Mouse (Mus musculus) C2C12 (cell line): ENCODE measurements around the gene Ly86. TPM values are rescaled to one million over a fixed set of nuclear protein-coding genes. Genes with fewer than 3 reads are reported as not detected.

Experiments
- H3K27me3 ChIP-seq: one replicate; pipeline ENCODE4 v1.6.1; 2011; ENCODE audit not compliant: control insufficient read depth, insufficient read depth, insufficient read length
- H3K36me3 ChIP-seq: one replicate; pipeline ENCODE4 v1.6.1; 2011; ENCODE audit not compliant: control insufficient read depth, insufficient read depth
- H3K4me3 ChIP-seq: one replicate; pipeline ENCODE4 v1.5.1; 2011; ENCODE audit warnings: mild to moderate bottlenecking, control low read depth; ENCODE audit not compliant: poor library complexity, insufficient read depth, severe bottlenecking
- H3K79me2 ChIP-seq: one replicate; pipeline ENCODE4 v1.6.1; 2011; ENCODE audit not compliant: control insufficient read depth, insufficient read depth
- H3K79me3 ChIP-seq: one replicate; pipeline ENCODE4 v1.6.1; 2011; ENCODE audit warnings: low read depth, control low read depth
- H3ac ChIP-seq: one replicate; pipeline ENCODE3; 2011; ENCODE audit warnings: low read depth; ENCODE audit not compliant: control insufficient read depth, insufficient read length
- CEBPB ChIP-seq: IDR thresholded peaks from one replicate; pipeline ENCODE4 v1.6.1; 2011; ENCODE audit warnings: low read depth, mild to moderate bottlenecking, control low read depth, moderate library complexity
- CTCF ChIP-seq: IDR thresholded peaks from one replicate; pipeline ENCODE4 v1.5.1; 2011; ENCODE audit not compliant: control insufficient read depth, insufficient read depth, insufficient read length
- FOSL1 ChIP-seq: IDR thresholded peaks from one replicate; pipeline ENCODE4 v1.8.0; 2011; ENCODE audit warnings: mild to moderate bottlenecking, low read length; ENCODE audit not compliant: poor library complexity, insufficient read depth, severe bottlenecking
- MAX ChIP-seq: IDR thresholded peaks from one replicate; pipeline ENCODE4 v1.6.1; 2011; ENCODE audit warnings: mild to moderate bottlenecking, control low read depth
- MYOD1 ChIP-seq: IDR thresholded peaks from one replicate; pipeline ENCODE4 v1.6.1; 2011; ENCODE audit warnings: low read depth; ENCODE audit not compliant: control insufficient read depth, insufficient read length
- MYOG ChIP-seq: IDR thresholded peaks from one replicate; pipeline ENCODE4 v1.6.1; 2011; ENCODE audit not compliant: control insufficient read depth, insufficient read length; ENCODE audit errors: extremely low read depth
- USF1 ChIP-seq: IDR thresholded peaks from one replicate; pipeline ENCODE4 v1.6.1; 2011; ENCODE audit warnings: low read depth, mild to moderate bottlenecking, control low read depth, moderate library complexity
- polyA plus RNA-seq: library from polyadenylated mRNA; unstranded; fragments of >200 nt; fragmentation: generic; extraction: Trizol; gene quantifications from one replicate; pipeline ENCODE4 v1.2.1, GENCODE M21; 2012; ENCODE audit warnings: missing spikeins

The Ly86 gene
- polyA plus RNA-seq, 1 experiment: not detected

DNA sequence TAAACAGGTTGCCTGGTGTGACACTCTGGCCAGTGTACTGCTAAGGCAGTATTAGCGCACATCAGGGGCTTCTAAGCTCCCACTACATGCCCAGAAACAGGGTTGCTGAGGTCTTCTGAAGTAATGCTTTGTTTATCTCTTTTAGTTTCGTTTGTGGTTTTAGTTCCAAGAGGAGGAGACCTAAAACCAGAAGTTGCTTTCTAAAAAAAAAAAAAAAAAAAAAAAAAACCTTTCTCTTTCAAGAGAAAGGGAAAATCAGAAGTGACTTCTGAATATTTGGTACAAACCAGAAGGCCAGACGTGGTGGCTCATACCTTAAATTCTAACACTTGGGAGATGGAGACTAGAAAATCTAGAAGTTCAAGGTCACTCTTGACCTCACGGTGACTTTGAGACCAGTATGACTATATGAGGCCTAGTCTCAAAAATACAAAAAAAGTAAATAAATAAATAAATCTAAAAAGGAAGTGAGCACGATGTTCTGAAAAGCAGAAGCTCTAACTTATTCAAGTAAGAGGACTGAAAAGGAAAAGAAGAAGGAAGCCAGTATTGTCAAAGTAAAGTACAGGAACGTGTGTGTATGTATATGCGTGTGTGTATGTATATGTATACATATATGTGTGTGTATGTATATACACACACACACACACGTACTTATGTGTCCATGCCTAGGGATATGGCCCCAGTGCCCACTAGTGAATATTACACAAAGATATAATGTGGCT, 3.0 kb downstream of the Ly86 start:
- no peaks in the 10 kb centered on the region for H3K36me3 ChIP-seq
- no peak overlapping the region for H3ac ChIP-seq
- no peaks in the 10 kb centered on the region for H3K79me3 ChIP-seq
- H3K79me2 ChIP-seq: no peaks in the 10 kb centered on the region
- no peak overlapping the region for H3K4me3 ChIP-seq
- no peaks in the 10 kb centered on the region for H3K27me3 ChIP-seq
- TF ChIP-seq MAX (no peak), CEBPB (no peak), FOSL1 (no peak), MYOD1 (no peak), USF1 (no peak), CTCF (no peak), MYOG (no peak)

- Histone ChIP-seq H3K79me3 (no peaks in the 10 kb centered on the region), H3K36me3 (no peaks in the 10 kb centered on the region), H3ac (no peak overlapping the region), H3K79me2 (no peaks in the 10 kb centered on the region), H3K27me3 (no peaks in the 10 kb centered on the region), H3K4me3 (no peak overlapping the region)
- TF ChIP-seq MAX (no peak), CTCF (no peak), CEBPB (no peak), MYOG (no peak), MYOD1 (no peak), USF1 (no peak), FOSL1 (no peak)
Observed at GRCm38 (mm10) chr13:37349051-37349450, 4.0 kb downstream of the Ly86 start.

- no peak overlapping the region for H3ac ChIP-seq
- H3K4me3 ChIP-seq: no peak overlapping the region
- H3K79me2 ChIP-seq: no peaks in the 10 kb centered on the region
- H3K36me3 ChIP-seq: no peaks in the 10 kb centered on the region
- H3K27me3 ChIP-seq: no peaks in the 10 kb centered on the region
- H3K79me3 ChIP-seq: no peaks in the 10 kb centered on the region
- TF ChIP-seq MAX: no peak
- TF ChIP-seq CEBPB: no peak
- no peak for TF ChIP-seq MYOG
- TF ChIP-seq CTCF: no peak
- no peak for TF ChIP-seq USF1
- no peak for TF ChIP-seq FOSL1
- no peak for TF ChIP-seq MYOD1
Observed at GRCm38 (mm10) chr13:37353016-37353415, 8.0 kb downstream of the Ly86 start.

DNA sequence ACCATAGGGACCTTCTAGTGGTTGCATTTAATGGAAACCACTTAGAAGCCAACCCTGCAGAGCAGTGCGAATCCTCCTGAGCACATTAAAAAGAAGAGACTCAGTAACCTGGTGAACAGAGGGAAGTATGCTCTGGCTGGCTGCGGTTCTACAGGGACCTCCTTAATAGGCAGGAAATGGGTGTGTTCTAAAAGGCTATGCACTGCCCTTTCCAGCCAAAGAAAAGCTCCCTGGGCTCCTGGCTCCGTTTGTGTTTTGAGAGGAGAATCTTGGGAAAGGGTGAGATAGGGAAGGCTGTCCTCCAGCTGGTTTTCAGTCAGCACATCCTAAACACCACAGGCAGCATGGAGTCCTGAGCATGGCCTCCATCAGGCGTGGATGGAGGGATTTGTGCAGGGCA, 8.9 kb downstream of the Ly86 start:
- TF ChIP-seq USF1: no peak
- no peak for TF ChIP-seq MYOG
- no peak for TF ChIP-seq MYOD1
- TF ChIP-seq CEBPB: no peak
- Histone ChIP-seq H3K79me3 (no peaks in the 10 kb centered on the region), H3K4me3 (no peak overlapping the region), H3ac (no peak overlapping the region), H3K27me3 (no peaks in the 10 kb centered on the region), H3K79me2 (no peaks in the 10 kb centered on the region), H3K36me3 (no peaks in the 10 kb centered on the region)

DNA sequence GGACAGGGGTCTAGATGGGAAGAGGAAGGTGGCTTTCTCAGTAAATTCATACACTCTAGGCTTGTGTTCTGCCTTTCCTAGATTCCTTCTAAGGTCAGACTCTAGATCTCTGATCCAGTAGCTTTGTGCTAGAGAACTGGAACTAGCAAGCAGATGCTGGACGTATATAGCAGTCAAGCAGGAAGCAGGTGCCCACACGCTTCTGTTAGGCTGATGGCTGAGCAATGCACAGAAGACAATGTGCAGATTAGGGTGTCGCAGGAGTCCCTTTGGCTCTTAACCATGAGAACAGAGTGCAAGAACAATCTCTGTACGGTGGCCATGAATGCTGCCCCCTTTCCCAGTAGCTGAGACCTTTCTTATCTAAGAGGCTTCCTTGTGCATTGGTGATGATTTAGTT, 9.4 kb downstream of the Ly86 start:
- no peaks in the 10 kb centered on the region for H3K27me3 ChIP-seq
- H3K79me2 ChIP-seq: no peaks in the 10 kb centered on the region
- TF ChIP-seq MYOD1 (no peak), USF1 (no peak), MAX (no peak), CTCF (no peak), FOSL1 (no peak), CEBPB (no peak), MYOG (no peak)
- H3K36me3 ChIP-seq: no peaks in the 10 kb centered on the region
- no peak overlapping the region for H3ac ChIP-seq
- no peaks in the 10 kb centered on the region for H3K79me3 ChIP-seq
- no peak overlapping the region for H3K4me3 ChIP-seq

- TF ChIP-seq FOSL1: no peak
- no peak for TF ChIP-seq CEBPB
- no peak for TF ChIP-seq MYOD1
- TF ChIP-seq MYOG: no peak
- no peak for TF ChIP-seq CTCF
- no peak for TF ChIP-seq USF1
- TF ChIP-seq MAX: no peak
- H3K36me3 ChIP-seq: no peaks in the 10 kb centered on the region
- no peak overlapping the region for H3K4me3 ChIP-seq
- no peak overlapping the region for H3ac ChIP-seq
- no peaks in the 10 kb centered on the region for H3K79me2 ChIP-seq
- no peaks in the 10 kb centered on the region for H3K27me3 ChIP-seq
- H3K79me3 ChIP-seq: no peaks in the 10 kb centered on the region
Observed at GRCm38 (mm10) chr13:37355642-37356331, 10.8 kb downstream of the Ly86 start.
